Mouse (Mus musculus) embryo, embryonic 9.5 days (tissue): Measurements from ENCODE around the gene Ano3.
"Not testable (repeated sequence)": the region's sequence is repeated elsewhere in the genome, so short reads cannot be mapped to it uniquely, and the experiment has no call there.

Experiments used
- DNase-seq: peaks from one replicate; pipeline ENCODE4 v3.0.0-alpha.2; 2017; ENCODE audit errors: extremely low spot score

Gene Ano3

DNA sequence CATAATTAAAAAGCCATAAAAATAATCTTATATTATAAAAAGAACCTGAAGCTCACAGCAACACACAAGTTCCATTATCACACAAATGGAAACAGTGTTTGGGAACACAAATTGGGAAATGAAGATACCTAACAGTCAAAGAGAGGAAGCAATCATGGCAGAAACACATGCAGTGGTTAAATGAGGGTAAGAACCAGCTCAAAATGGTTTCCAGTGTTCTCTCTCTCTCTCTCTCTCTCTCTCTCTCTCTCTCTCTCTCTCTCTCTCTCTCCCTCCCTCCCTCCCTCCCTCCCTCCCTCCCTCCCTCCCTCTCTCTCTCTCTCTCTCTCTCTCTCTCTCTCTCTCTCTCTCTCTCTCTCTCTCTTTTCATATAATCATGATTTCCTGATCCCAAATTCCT lies at the start of gene Ano3:
TSS of gene Ano3 (minus strand) at position 101 of the 400 bp plus-strand sequence.
- DNase-seq, result not testable (repeated sequence)

DNA sequence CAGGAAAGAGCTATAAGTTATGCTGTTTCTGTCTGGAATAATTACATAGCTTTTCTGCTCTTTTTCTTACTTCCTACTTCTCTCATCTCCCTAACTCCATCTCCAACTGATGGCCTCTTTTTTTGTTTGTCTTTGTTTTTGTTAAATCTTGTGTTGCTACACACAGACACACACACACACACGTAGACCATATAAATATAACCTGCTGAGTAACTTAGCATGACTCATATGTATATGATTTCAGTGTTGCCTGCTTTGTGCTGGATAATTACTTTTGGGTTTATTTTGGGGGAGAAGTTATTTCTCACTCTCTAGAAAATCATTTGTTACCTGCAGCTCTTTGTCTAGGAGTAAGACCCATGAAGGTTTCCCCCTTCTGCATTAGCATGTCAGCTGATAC lies 39.3 kb upstream of the Ano3 start:
- no peak for DNase-seq

DNA sequence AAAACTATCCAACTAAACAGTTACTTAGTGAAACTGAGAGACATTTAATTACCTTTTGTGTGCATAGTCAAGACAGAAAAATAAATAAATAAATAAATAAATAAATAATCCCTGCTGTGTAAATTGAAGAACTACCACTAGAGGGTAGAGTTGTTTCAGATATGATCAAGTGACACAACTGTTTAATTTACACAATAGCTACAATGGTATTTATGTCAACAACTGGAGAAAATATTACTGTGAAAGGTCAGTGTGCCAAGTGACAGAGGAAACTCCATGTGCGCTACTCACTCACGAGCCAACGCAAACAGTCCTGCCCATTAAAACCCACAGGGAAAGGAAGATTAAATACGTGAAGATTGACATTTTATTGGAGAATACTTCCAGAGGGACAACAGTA lies 38.8 kb upstream of the Ano3 start:
- DNase-seq, result no peak

DNA sequence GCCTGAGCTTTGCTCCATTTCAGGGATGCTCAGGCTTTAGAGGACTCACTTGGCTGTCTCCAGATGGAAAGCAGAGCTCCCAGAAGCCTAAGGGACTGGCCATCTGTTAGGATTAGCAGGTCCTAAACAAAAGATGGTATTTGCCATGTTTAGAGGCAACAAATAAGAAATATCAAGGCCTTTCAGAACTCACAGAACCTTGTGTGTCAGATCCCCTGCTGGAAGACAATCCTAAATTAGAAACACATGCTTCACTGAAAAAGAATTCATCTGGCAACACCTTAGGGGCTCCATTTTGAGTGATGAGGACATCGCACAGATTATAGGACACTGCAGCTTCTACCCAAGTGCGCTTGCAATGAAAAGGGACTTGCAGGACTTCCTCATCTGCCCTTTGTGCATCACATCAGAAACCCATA lies 35.1 kb upstream of the Ano3 start:
- DNase-seq, result no peak

DNA sequence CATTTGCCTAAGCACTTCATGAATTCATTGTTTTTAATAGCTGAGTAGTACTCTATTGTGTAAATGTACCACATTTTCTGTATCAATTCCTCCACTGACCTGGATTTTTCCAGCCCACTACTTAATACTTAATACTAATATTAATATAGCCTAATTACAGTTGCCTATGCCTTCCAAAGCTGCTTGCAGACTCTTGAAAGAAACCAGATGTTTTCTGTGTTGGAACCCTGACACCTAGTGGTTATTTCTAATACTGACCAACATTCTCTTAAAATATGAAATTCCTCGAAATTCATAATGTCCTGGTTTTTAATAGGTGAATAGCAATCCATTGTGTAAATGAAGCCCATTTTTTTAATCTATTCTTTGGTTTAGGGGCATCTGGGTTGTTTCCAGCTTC lies 31.0 kb upstream of the Ano3 start:
- peak; percentile 17 for DNase-seq

DNA sequence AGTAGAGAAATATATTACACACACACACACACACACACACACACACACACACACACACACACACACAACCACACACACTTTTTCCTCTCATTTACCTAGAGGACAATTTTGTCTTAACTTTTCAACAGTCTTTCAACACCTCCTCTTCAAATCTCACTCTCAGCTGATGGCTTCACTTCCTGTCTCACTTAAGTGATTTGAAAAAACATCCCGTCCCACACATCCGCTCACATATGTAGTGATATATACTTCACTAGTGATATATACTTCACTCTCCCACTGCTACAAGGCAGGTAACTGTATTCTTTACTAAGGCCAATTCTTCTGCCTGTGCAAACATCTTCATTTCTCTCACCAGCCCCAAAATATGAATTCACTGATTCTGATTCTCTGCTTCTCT lies 28.9 kb upstream of the Ano3 start:
- DNase-seq, result no peak

DNA sequence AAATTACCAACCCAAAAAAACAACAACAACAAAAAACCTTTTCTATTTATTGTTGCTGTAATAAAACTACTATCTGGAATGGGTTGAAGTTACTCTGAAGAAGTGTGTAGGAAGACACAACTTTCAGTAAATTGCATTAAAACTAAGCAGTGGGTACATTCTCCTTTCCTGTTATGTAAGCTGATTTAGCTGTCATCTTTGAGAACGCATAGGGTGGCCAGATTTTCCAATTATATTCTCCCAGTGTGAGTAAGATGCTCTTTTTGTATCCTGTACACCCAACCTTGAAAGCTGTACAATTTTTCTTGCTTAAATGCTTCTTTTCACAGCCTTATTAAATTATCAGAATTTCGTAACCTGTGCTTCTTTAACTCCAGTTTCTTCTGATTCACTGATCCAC lies 26.1 kb upstream of the Ano3 start:
- no peak for DNase-seq

DNA sequence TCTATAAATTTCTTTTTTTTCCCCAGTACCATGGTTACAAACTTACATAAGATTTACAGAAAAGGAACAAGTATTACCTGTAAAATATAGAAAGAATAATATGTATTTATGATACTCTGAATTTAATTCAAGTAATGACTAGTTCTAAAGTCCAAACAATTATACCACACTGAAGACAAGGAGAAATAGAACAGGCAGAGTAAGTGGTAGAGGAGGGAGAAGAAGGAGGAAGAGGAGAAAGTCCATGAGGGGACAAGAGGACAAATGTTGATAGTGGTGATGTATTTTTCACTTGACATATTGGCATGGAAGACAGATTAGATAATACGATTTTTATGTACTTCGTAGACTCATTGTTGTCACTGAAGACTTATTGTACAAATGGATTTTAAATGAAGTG lies 19.4 kb upstream of the Ano3 start:
- DNase-seq, result no peak

DNA sequence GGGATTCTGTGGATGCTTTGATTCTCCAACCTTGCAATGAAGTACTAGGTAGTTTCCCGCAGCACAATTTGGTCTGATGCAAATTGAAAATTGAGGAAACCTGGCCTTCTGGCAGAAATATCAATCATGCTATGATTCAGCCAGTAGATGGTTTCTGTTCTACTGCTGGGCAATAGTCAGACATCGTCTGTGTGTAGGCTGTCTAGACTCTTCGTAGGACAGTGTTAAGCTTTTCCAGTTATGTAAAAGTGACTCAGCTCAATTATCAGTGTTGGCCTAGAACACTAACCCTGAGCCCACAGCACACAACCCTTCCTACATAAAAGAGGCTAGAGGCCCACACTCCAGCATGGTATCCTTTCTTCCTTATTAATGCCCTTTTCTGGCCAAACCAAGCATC lies 14.7 kb upstream of the Ano3 start:
- no peak for DNase-seq

DNA sequence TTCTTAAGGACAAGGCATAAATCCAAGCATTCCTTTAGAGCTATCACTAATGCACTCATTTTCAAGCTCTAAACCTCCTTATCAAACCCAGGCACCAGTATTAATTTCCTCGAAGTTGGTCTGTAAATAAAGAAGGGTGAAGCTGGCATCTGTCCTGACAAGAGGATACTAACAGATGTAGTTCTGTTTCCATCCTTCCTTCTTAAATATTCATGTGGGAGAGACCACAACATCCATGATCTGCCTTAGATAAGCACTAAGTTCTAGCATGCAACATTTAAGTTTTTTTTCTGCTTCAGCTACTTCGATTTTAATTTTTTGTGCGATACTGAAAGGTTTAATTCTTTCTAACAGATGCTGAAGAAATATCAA lies 305 bp downstream of the Ano3 start:
- no peak for DNase-seq

DNA sequence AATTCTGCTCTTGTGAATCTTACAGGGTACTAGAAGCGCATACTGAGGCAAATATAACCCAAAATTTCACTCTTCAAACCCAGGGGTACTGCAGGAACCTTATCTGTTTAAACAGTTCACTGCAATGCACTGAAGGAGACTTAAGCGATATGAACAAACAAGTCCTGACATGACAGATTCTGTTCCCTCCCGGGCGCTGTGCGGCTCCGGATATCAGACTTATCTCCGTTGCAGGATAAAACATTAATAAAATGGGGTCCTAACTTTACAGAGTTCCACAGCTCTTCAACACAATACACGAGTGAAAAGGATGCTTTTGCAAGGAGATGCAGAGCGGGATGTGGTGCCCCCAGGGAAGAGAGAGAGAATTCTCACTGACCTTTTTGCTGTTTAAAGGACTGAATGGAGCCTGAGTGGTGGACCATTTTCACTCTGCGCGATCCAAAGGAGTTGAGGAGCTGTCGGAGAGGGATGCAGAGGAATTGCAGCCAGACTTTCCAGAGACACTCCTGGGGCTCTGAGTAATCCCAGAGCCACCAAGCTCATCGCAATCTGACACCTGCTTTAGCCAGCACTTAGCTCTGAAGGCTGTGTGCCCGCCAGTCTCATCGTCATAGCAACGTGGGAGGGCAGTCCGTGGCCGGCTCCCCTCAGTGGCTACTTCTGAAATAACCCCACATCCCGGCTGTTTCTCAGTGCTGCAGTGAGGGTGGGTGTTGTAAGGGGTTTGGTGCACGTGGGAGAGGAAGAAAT lies 868 bp downstream of the Ano3 start:
- peak; percentile 60 for DNase-seq

DNA sequence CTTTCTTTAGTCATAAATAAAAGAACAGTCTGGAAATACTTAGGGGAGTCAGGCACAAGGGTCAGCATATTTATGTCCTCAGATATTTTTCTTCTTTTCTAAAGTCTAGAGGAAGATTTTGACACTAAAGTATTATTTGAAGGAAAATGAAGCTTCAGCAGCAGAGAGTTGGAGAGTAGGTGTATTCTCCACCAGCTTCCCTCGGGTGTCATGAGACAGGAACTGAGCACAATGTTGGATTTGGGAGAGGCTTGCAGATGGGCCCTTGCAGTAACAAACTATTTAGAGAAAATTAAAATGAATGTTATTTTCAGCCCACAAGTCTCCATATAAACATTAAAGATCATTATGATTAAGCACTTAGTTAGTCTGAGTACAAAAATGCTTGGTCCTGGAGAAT lies 5.6 kb downstream of the Ano3 start:
- no peak for DNase-seq

DNA sequence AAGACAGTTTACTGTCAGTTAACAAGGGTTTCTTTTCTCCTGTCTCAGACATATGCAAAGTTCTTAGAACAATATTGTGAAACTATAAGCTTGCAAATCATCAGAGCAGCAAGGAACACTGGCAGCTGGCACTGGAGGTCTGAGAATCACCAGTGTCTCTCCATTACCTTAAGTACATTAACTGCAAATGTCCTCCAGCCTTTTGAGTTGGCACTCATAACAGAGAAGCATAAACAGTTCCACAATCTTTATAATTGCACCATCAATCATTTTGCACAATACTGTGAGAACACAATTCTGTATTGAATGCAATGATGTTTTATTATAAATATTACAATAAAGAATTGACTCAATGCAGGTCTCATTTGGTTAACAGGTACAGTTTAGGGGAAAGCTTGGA lies 15.0 kb downstream of the Ano3 start:
- DNase-seq, result no peak

DNA sequence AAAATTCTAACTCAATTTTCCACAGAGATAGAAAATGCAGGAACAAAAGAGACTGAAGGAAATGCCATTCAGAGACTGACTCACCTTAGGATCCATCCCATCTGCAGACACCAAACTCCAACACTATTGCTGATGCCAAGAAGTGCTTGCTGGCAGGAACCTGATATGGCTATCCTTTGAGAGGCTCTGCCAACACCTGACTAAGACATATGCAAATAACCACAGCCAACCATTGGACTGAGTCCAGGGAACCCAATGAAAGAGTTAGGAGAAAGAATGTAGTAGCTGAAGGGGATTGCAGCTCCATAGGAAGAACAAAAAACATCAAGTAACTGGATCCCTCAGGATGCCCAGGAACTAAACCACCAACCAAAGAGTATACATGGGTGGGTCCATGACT lies 21.6 kb downstream of the Ano3 start:
- no peak for DNase-seq

DNA sequence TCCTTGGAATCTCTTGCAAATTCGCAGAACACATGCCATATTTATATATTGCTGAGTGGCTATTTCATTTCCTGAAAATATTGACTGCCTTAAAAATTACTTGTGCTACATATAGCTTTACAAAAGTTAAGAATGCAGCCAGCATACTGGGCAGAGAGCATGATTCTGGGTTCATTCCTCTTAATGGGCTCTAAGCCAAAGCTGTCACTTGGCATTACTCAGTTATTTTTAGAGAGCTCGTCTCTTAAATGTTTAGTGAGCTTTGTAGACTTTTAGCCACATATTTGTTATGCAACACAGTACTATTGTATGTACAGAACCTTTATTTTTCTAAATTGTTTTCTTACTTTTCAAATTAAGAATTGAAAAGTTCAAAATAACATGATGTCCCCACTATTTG lies 41.2 kb downstream of the Ano3 start:
- DNase-seq, result no peak

DNA sequence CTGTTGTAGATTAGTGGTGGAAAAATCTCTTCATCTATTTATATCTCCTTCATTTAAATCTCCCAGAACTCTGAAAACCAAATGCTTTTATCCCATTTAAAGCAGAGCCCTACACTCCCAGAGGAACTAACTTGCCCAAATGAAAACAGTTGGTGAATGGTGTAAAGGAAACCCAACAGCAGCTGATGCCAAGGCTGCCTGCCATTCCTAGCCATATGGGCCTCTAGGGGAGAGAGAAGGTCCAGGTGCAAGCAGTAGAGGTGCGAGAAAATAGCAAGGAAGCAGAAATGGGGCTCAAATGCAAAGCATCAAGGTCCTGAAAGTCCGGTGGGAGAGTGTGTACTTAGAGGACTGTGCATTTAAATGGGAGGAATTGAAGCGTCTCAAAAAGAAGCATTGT lies 44.2 kb downstream of the Ano3 start:
- no peak for DNase-seq

DNA sequence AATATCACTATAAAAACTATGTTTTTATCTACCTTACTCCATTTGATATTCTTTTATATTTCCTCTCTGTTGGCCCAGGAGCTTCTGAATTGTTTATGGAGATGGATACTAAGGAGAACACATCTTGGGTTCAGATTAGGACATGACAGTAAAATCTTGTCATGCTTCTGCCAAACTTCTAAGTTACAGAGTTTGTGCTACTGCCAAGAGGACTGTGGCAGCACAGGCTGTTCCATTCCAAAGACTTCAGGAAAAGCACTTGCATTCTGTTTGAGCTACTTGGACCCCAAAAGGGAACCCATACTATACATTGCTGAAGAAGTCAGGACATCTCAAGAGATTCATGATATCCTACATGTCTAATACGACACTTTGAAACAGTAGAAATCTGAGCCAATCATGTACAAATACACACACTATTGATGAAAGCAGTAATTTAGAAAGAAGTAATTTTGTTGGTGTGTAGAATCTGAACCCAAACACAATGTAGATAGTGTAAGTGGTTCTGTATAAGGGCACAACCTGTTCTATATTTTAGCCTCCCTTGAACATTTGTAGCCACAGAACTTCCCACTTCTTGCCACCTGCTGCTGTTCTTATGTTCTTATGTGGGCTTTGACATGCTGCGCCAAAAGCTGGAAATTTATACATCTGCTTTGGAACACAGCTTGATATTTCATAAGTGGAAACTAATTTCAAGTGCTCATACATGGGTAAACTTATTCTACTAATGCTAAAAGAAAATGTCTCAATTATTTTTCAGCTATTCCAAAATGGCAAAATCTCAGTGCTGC lies 54.0 kb downstream of the Ano3 start:
- DNase-seq, result no peak

DNA sequence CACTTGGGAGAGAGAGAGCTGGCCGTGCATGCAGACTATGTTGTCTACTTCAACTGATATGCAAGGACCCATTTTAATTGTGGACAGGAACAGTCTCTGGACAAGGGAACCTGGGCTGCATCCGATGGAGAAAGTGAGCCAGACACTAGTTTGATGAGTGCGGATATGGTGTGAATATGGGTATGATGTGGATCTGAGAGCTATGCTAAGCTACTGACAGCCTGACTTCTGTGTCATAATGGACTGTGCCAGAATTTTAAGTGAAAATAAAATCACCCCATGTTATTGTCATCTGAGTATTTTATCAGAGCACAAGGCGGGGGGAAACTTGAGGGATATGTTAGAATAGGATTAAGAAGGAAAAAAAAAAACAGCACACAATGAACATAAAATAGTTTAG lies 79.1 kb downstream of the Ano3 start:
- no peak for DNase-seq

DNA sequence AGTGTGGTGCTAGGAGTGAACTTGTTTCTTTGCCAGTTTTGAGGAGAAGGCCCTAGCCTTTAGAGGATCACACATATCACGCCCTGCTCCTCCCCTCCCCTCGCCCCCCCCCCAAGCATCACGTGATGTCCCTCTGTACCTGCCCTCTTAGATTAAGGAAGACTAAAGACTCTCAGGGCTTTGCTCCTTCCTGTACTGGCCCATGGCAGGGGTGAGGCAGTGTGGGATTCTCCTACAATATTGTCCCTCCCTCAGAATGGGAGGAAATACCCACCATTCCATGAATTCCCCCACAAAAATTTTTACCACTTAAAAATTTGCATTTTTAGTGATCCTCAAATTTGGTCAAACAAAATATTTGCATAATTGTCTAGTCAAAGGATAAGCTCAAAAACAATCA lies 85.1 kb downstream of the Ano3 start:
- DNase-seq, result no peak

DNA sequence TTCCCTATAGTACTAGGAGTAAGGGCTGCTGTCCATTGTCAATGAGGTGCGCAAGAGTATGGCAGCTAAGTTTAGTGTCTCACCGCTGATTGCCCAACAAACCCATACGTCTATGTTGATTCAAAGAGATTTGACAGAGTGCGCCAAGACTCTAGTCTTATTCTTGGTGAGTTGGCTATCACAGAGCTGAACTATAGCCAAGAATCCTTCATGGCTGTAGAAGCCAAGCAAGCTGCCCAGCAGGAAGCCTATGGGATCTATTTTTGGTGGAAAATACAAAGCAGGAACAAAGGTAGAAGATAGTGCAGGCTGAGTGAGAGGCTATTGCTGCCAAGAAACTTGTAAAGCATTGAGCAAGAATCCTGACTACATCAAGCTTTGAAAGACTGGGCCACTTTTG lies 87.3 kb downstream of the Ano3 start:
- no peak for DNase-seq

DNA sequence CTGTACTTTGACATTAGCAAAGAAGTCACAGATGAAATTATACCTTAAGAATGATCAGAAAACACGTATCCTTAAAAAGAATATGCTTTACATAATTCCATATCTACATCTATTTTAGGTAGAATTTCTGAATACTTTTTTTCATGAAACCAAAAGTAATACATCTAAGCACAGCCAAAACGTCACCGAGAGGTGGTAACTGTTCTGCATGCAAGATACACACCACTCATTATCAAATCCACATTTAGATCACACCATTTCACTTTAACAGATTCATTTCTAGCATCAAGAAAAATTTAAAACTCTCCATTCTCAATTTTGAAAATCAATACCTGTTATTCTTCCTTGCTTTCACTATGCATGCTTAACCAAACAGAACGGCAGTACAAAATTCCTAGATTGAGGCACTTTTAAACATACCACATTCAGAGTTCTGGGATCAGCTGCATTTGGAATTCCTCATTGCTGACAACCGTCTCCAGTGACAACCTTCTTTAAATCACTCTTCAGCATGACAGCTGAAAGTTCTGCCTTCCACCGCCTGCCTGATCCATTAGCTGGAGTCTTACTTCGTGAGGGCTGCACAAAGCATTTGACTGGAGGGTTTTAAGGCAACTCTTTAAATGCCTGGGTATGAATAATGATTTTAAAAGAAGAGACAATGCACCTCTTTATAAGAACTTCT lies 111.0 kb downstream of the Ano3 start:
- peak; percentile 5 for DNase-seq

DNA sequence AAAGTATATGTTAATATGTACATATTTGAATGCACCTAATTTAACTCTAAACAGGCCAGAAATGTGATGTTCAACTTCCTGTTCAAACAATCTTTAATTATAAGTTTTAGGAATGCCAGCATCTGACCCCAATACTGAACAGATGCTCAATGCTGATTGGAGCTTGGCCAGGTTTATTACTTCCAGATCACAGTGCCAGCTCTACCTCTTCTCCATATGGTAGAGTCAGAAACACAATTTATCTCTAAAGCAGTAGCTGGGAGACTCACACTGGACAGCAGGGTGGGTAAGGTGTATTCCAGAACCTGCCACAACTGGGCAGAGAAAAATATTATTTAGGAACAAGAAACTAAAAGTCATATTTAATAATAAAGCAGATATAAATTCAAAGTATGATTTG lies 134.5 kb downstream of the Ano3 start:
- DNase-seq, result no peak

DNA sequence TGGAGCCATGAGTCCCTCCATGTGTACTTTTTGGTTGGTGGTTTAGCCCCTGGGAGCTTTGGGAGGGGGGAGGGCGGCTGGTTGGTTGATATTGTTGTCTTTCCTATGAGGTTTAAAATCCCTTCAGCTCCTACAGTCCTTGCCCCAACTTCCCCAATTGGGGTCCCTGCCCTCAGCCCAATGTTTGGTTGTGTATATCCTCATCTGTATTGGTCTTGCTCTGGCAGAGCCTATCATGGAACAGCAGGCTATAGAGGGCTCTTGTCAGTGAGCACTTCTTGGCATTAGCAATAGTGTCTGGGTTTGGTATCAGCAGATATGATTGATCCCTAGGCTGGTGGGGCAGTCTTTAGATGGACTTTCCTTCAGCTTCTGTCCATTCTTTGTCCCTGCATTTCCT lies 135.8 kb downstream of the Ano3 start:
- no peak for DNase-seq
